Mouse (Mus musculus): ENCODE measurements around the gene Txn2. TPM values are rescaled to one million over a fixed set of nuclear protein-coding genes. Genes with fewer than 3 reads are reported as not detected.

The Txn2 gene
- polyA plus RNA-seq, 1 experiment from 2014 or later: 212 TPM

GRCm38 (mm10) chr15:77906081-77906480 lies 22.7 kb downstream of the Txn2 start:
- H3K9ac ChIP-seq (replicated peaks; ENCODE audit: low read depth, low read length): no peak overlapping the region
- H3K4me3 ChIP-seq (ENCODE audit: low read depth, low read length): no peak overlapping the region
- no peak overlapping the region for H3K27ac ChIP-seq (ENCODE audit: low read depth, low read length)
- H3K4me1 ChIP-seq (ENCODE audit: control insufficient read depth, insufficient read depth, low read length): 0 out of 2 replicates have a peak, but pooled peaks cover 2% of the 10 kb centered on the region
- H3K27me3 ChIP-seq (ENCODE audit: control insufficient read depth, insufficient read depth, low read length): no peaks in the 10 kb centered on the region
- no peak overlapping the region for H3K4me2 ChIP-seq (ENCODE audit: low read depth, low read length)
- no peaks in the 10 kb centered on the region for H3K36me3 ChIP-seq (ENCODE audit: control insufficient read depth, insufficient read depth, low read length)
- ATAC-seq (ENCODE audit: low read depth): no peak
- no peaks in the 10 kb centered on the region for H3K9me3 ChIP-seq (ENCODE audit: control insufficient read depth, low read length)
- 83% methylated on average over 8 of the region's 8 CpGs for WGBS

- no peaks in the 10 kb centered on the region for H3K36me3 ChIP-seq (ENCODE audit: control insufficient read depth, insufficient read depth, low read length)
- H3K9me3 ChIP-seq (ENCODE audit: control insufficient read depth, low read length): no peaks in the 10 kb centered on the region
- no peak for ATAC-seq (ENCODE audit: low read depth)
- 2% methylated on average over 26 of the region's 26 CpGs for WGBS
- H3K27ac ChIP-seq (ENCODE audit: low read depth, low read length): no peak overlapping the region
- peak overlapping the region; percentile 47 for H3K4me2 ChIP-seq (ENCODE audit: low read depth, low read length)
- H3K4me1 ChIP-seq (ENCODE audit: control insufficient read depth, insufficient read depth, low read length): 0 out of 2 replicates have a peak, but pooled peaks cover 2% of the 10 kb centered on the region
- no peaks in the 10 kb centered on the region for H3K27me3 ChIP-seq (ENCODE audit: control insufficient read depth, insufficient read depth, low read length)
- H3K9ac ChIP-seq (replicated peaks; ENCODE audit: low read depth, low read length): peak overlapping the region; percentile 25; the same call in 1 of the 2 replicates
- peak overlapping the region; percentile 27 for H3K4me3 ChIP-seq (ENCODE audit: low read depth, low read length)
Measured at GRCm38 (mm10) chr15:77905275-77905970, 23.4 kb downstream of the Txn2 start.

GRCm38 (mm10) chr15:77904363-77904892 lies 24.4 kb downstream of the Txn2 start:
- Histone ChIP-seq H3K36me3 (ENCODE audit: control insufficient read depth, insufficient read depth, low read length) (no peaks in the 10 kb centered on the region), H3K4me2 (ENCODE audit: low read depth, low read length) (no peak overlapping the region), H3K9ac (replicated peaks; ENCODE audit: low read depth, low read length) (no peak overlapping the region), H3K9me3 (ENCODE audit: control insufficient read depth, low read length) (no peaks in the 10 kb centered on the region), H3K27ac (ENCODE audit: low read depth, low read length) (no peak overlapping the region), H3K4me3 (ENCODE audit: low read depth, low read length) (no peak overlapping the region), H3K27me3 (ENCODE audit: control insufficient read depth, insufficient read depth, low read length) (no peaks in the 10 kb centered on the region), H3K4me1 (ENCODE audit: control insufficient read depth, insufficient read depth, low read length) (0 out of 2 replicates have a peak, but pooled peaks cover 2% of the 10 kb centered on the region)
- ATAC-seq (ENCODE audit: low read depth): no peak
- 31% methylated on average over 12 of the region's 12 CpGs for WGBS

GRCm38 (mm10) chr15:77903176-77903575 lies 25.6 kb downstream of the Txn2 start:
- H3K27ac ChIP-seq (ENCODE audit: low read depth, low read length): no peak overlapping the region
- H3K27me3 ChIP-seq (ENCODE audit: control insufficient read depth, insufficient read depth, low read length): no peaks in the 10 kb centered on the region
- H3K9ac ChIP-seq (replicated peaks; ENCODE audit: low read depth, low read length): no peak overlapping the region
- no peak overlapping the region for H3K4me2 ChIP-seq (ENCODE audit: low read depth, low read length)
- no peaks in the 10 kb centered on the region for H3K36me3 ChIP-seq (ENCODE audit: control insufficient read depth, insufficient read depth, low read length)
- ATAC-seq (ENCODE audit: low read depth): no peak
- 0 out of 2 replicates have a peak, but pooled peaks cover 2% of the 10 kb centered on the region for H3K4me1 ChIP-seq (ENCODE audit: control insufficient read depth, insufficient read depth, low read length)
- no peaks in the 10 kb centered on the region for H3K9me3 ChIP-seq (ENCODE audit: control insufficient read depth, low read length)
- WGBS: 60% methylated on average over 5 of the region's 5 CpGs
- no peak overlapping the region for H3K4me3 ChIP-seq (ENCODE audit: low read depth, low read length)

GRCm38 (mm10) chr15:77894926-77895325 lies 33.9 kb downstream of the Txn2 start:
- Histone ChIP-seq H3K4me2 (ENCODE audit: low read depth, low read length) (no peak overlapping the region), H3K9ac (replicated peaks; ENCODE audit: low read depth, low read length) (no peak overlapping the region), H3K4me1 (ENCODE audit: control insufficient read depth, insufficient read depth, low read length) (no peaks in the 10 kb centered on the region), H3K27ac (ENCODE audit: low read depth, low read length) (no peak overlapping the region), H3K27me3 (ENCODE audit: control insufficient read depth, insufficient read depth, low read length) (no peaks in the 10 kb centered on the region), H3K9me3 (ENCODE audit: control insufficient read depth, low read length) (no peaks in the 10 kb centered on the region), H3K4me3 (ENCODE audit: low read depth, low read length) (no peak overlapping the region), H3K36me3 (ENCODE audit: control insufficient read depth, insufficient read depth, low read length) (no peaks in the 10 kb centered on the region)
- ATAC-seq (ENCODE audit: low read depth): no peak
- 84% methylated on average over 13 of the region's 14 CpGs for WGBS

GRCm38 (mm10) chr15:77893292-77893691 lies 35.5 kb downstream of the Txn2 start:
- no peak overlapping the region for H3K4me3 ChIP-seq (ENCODE audit: low read depth, low read length)
- no peaks in the 10 kb centered on the region for H3K4me1 ChIP-seq (ENCODE audit: control insufficient read depth, insufficient read depth, low read length)
- no peaks in the 10 kb centered on the region for H3K27me3 ChIP-seq (ENCODE audit: control insufficient read depth, insufficient read depth, low read length)
- H3K36me3 ChIP-seq (ENCODE audit: control insufficient read depth, insufficient read depth, low read length): no peaks in the 10 kb centered on the region
- ATAC-seq (ENCODE audit: low read depth): no peak
- H3K4me2 ChIP-seq (ENCODE audit: low read depth, low read length): no peak overlapping the region
- no peaks in the 10 kb centered on the region for H3K9me3 ChIP-seq (ENCODE audit: control insufficient read depth, low read length)
- H3K9ac ChIP-seq (replicated peaks; ENCODE audit: low read depth, low read length): no peak overlapping the region
- 78% methylated on average over 10 of the region's 10 CpGs for WGBS
- H3K27ac ChIP-seq (ENCODE audit: low read depth, low read length): no peak overlapping the region

- Histone ChIP-seq H3K27ac (ENCODE audit: low read depth, low read length) (no peak overlapping the region), H3K27me3 (ENCODE audit: control insufficient read depth, insufficient read depth, low read length) (no peaks in the 10 kb centered on the region), H3K4me1 (ENCODE audit: control insufficient read depth, insufficient read depth, low read length) (no peaks in the 10 kb centered on the region), H3K4me3 (ENCODE audit: low read depth, low read length) (no peak overlapping the region), H3K9ac (replicated peaks; ENCODE audit: low read depth, low read length) (no peak overlapping the region), H3K36me3 (ENCODE audit: control insufficient read depth, insufficient read depth, low read length) (no peaks in the 10 kb centered on the region), H3K4me2 (ENCODE audit: low read depth, low read length) (no peak overlapping the region), H3K9me3 (ENCODE audit: control insufficient read depth, low read length) (no peaks in the 10 kb centered on the region)
- WGBS: 89% methylated on average over 10 of the region's 10 CpGs
- ATAC-seq (ENCODE audit: low read depth): no peak
Measured at GRCm38 (mm10) chr15:77892420-77892819, 36.4 kb downstream of the Txn2 start.

GRCm38 (mm10) chr15:77891766-77892165 lies 37.0 kb downstream of the Txn2 start:
- no peak overlapping the region for H3K4me3 ChIP-seq (ENCODE audit: low read depth, low read length)
- H3K36me3 ChIP-seq (ENCODE audit: control insufficient read depth, insufficient read depth, low read length): no peaks in the 10 kb centered on the region
- H3K27ac ChIP-seq (ENCODE audit: low read depth, low read length): no peak overlapping the region
- whole genome bisulfite sequencing: 84% methylated on average over 8 of the region's 8 CpGs
- no peaks in the 10 kb centered on the region for H3K4me1 ChIP-seq (ENCODE audit: control insufficient read depth, insufficient read depth, low read length)
- H3K9me3 ChIP-seq (ENCODE audit: control insufficient read depth, low read length): no peaks in the 10 kb centered on the region
- ATAC-seq (ENCODE audit: low read depth): no peak
- no peak overlapping the region for H3K4me2 ChIP-seq (ENCODE audit: low read depth, low read length)
- no peaks in the 10 kb centered on the region for H3K27me3 ChIP-seq (ENCODE audit: control insufficient read depth, insufficient read depth, low read length)
- H3K9ac ChIP-seq (replicated peaks; ENCODE audit: low read depth, low read length): no peak overlapping the region

- Histone ChIP-seq H3K4me3 (ENCODE audit: low read depth, low read length) (no peak overlapping the region), H3K4me2 (ENCODE audit: low read depth, low read length) (no peak overlapping the region), H3K9ac (replicated peaks; ENCODE audit: low read depth, low read length) (no peak overlapping the region), H3K27me3 (ENCODE audit: control insufficient read depth, insufficient read depth, low read length) (no peaks in the 10 kb centered on the region), H3K36me3 (ENCODE audit: control insufficient read depth, insufficient read depth, low read length) (no peaks in the 10 kb centered on the region), H3K27ac (ENCODE audit: low read depth, low read length) (no peak overlapping the region), H3K9me3 (ENCODE audit: control insufficient read depth, low read length) (no peaks in the 10 kb centered on the region), H3K4me1 (ENCODE audit: control insufficient read depth, insufficient read depth, low read length) (no peaks in the 10 kb centered on the region)
- no peak for ATAC-seq (ENCODE audit: low read depth)
- WGBS: 49% methylated on average over 4 of the region's 4 CpGs
Measured at GRCm38 (mm10) chr15:77889761-77890422, 38.9 kb downstream of the Txn2 start.
